In the genomic region with DNA sequence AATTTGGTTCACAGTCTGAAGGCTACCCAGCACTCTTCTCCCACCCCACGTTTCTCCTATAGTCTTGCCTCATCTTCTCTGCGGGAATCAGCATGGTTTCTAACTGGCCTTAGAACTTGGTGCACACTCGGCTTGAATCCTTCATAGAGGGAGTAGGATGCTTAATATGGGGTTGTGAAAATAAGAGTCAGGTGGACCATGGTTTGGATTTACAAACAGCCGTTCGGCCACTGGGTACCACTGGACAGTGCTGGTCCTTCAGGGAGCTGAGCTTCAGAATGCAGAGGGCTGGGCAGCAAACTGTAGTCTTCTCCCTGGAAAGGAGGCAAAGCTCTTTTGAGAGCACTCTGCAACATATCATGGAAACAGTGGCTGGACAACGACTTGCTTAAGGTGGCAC, we compare ENCODE assay signal across 25 mouse cellular contexts. TPM values are rescaled to one million over a fixed set of nuclear protein-coding genes. Genes with fewer than 3 reads are reported as not detected.
DNase-seq lines count a peak whose midpoint lies in the region; ATAC-seq and TF ChIP-seq lines count a peak whose summit lies in the region.
"Had no signal": no experiment of that assay in that cellular context is flagged by ENCODE, and none has a peak within 500 bp of the region (broad histone marks: within the 10 kb centered on the region; RNA-seq: fewer than 3 reads in every experiment).

No protein-coding gene starts in this region.

- TF ChIP-seq POLR2A in testis, adult 2 months (IDR thresholded peaks at IDR 0.05; ENCODE audit: control insufficient read depth, low read depth, low read length), result no peak

- peaks cover 13% of the 10 kb centered on the region; the same call in 1 of the 2 replicates for H3K4me1 ChIP-seq in hindbrain, embryonic 10.5 days (replicated peaks)
- H3K4me1 ChIP-seq in hindbrain, postnatal 0 days (ENCODE audit: insufficient read depth, low read length), result no peaks in the 10 kb centered on the region
- no peaks in the 10 kb centered on the region for H3K4me1 ChIP-seq in testis, adult 2 months (ENCODE audit: control insufficient read depth, insufficient read depth, low read length)
- H3K4me1 ChIP-seq: embryonic facial prominence, embryonic 12.5 days; embryonic facial prominence, embryonic 15.5 days; forebrain, embryonic 15.5 days; heart, embryonic 10.5 days; hindbrain, embryonic 13.5 days had no signal

- H3K4me3 ChIP-seq in hindbrain, embryonic 10.5 days, result no peak overlapping the region
- H3K4me3 ChIP-seq in hindbrain, postnatal 0 days (ENCODE audit: low read length), result no peak overlapping the region
- no peak overlapping the region for H3K4me3 ChIP-seq in left cerebral cortex, adult 2 months
- no peak overlapping the region for H3K4me3 ChIP-seq in testis, adult 2 months (ENCODE audit: control insufficient read depth, low read depth, low read length)
- H3K4me3 ChIP-seq: embryonic facial prominence, embryonic 12.5 days; embryonic facial prominence, embryonic 15.5 days; forebrain, embryonic 12.5 days; forebrain, embryonic 15.5 days; heart, adult 2 months; heart, embryonic 10.5 days; heart, embryonic 13.5 days; hindbrain, embryonic 13.5 days had no signal

- H3K36me3 ChIP-seq in hindbrain, embryonic 10.5 days, result no peaks in the 10 kb centered on the region
- no peaks in the 10 kb centered on the region for H3K36me3 ChIP-seq in hindbrain, postnatal 0 days (ENCODE audit: insufficient read depth, low read length)
- H3K36me3 ChIP-seq in testis, adult 2 months (ENCODE audit: control insufficient read depth, insufficient read depth, low read length), result no peaks in the 10 kb centered on the region
- H3K36me3 ChIP-seq: embryonic facial prominence, embryonic 12.5 days; embryonic facial prominence, embryonic 15.5 days; forebrain, embryonic 12.5 days; forebrain, embryonic 15.5 days; G1E; heart, embryonic 10.5 days; heart, embryonic 13.5 days; hindbrain, embryonic 13.5 days had no signal

- no peak overlapping the region for H3K9ac ChIP-seq in hindbrain, postnatal 0 days (replicated peaks; ENCODE audit: low read length)
- H3K9ac ChIP-seq: embryonic facial prominence, embryonic 12.5 days; embryonic facial prominence, embryonic 15.5 days; forebrain, embryonic 12.5 days; forebrain, embryonic 15.5 days; heart, embryonic 13.5 days; hindbrain, embryonic 13.5 days had no signal

- H3K9me3 ChIP-seq in hindbrain, embryonic 10.5 days, result no peaks in the 10 kb centered on the region
- H3K9me3 ChIP-seq in hindbrain, postnatal 0 days (ENCODE audit: low read length), result no peaks in the 10 kb centered on the region
- H3K9me3 ChIP-seq: embryonic facial prominence, embryonic 12.5 days; embryonic facial prominence, embryonic 15.5 days; forebrain, embryonic 12.5 days; forebrain, embryonic 15.5 days; G1E; heart, embryonic 10.5 days; heart, embryonic 13.5 days; hindbrain, embryonic 13.5 days had no signal

- H3K27me3 ChIP-seq in hindbrain, embryonic 10.5 days (ENCODE audit: insufficient read depth, poor library complexity, severe bottlenecking), result 0 out of 2 replicates have a peak, but pooled peaks cover 8% of the 10 kb centered on the region
- no peaks in the 10 kb centered on the region for H3K27me3 ChIP-seq in hindbrain, postnatal 0 days (ENCODE audit: insufficient read depth, low read length)
- H3K27me3 ChIP-seq in testis, adult 2 months (ENCODE audit: control insufficient read depth, insufficient read depth, low read length), result no peaks in the 10 kb centered on the region
- H3K27me3 ChIP-seq: embryonic facial prominence, embryonic 12.5 days; embryonic facial prominence, embryonic 15.5 days; forebrain, embryonic 15.5 days; hindbrain, embryonic 13.5 days had no signal

- H3K27ac ChIP-seq in hindbrain, embryonic 10.5 days, result peak overlapping the region; percentile 23; the same call in 1 of the 2 replicates
- H3K27ac ChIP-seq in hindbrain, postnatal 0 days, result no peak overlapping the region
- H3K27ac ChIP-seq in left cerebral cortex, adult 2 months, result peak overlapping the region; percentile 71
- H3K27ac ChIP-seq in testis, adult 2 months (ENCODE audit: control insufficient read depth, insufficient read depth, low read depth, low read length), result peak overlapping the region; percentile 62
- H3K27ac ChIP-seq: embryonic facial prominence, embryonic 12.5 days; embryonic facial prominence, embryonic 15.5 days; forebrain, embryonic 12.5 days; forebrain, embryonic 15.5 days; heart, adult 2 months; heart, embryonic 10.5 days; heart, embryonic 13.5 days; hindbrain, embryonic 13.5 days had no signal

- no peak for DNase-seq in hindbrain, embryonic 10.5 days (ENCODE audit: low spot score)
- no peak for DNase-seq in hindbrain, postnatal 0 days (ENCODE audit: low spot score)
- no peak for DNase-seq in left cerebral cortex, adult 2 months (ENCODE audit: extremely low spot score in 1 of 2, low spot score in 2 of 2)
- no peak for DNase-seq in left cerebral cortex, adult 18-20 months (ENCODE audit: low spot score in 2 of 2)
- no peak for DNase-seq in testis, postnatal 10 days (ENCODE audit: low spot score)
- DNase-seq in thymus, postnatal 4 days, result no peak
- DNase-seq: adrenal gland, postnatal 10 days; adrenal gland, postnatal 36 days; B cell, adult 2 months; cerebellum, adult 18-20 months; cerebellum, adult 9-10 months; cerebellum, postnatal 14 days; gastrocnemius, postnatal 25 days; heart, adult 2 months; heart, postnatal 14 days had no signal

- no peak for ATAC-seq in hindbrain, postnatal 0 days
- ATAC-seq: forebrain, embryonic 15.5 days; Patski had no signal

- H3K4me2 ChIP-seq in hindbrain, postnatal 0 days (ENCODE audit: low read depth, low read length), result no peak overlapping the region
- H3K4me2 ChIP-seq: embryonic facial prominence, embryonic 12.5 days; embryonic facial prominence, embryonic 15.5 days; forebrain, embryonic 12.5 days; forebrain, embryonic 15.5 days; heart, embryonic 13.5 days; hindbrain, embryonic 13.5 days had no signal

- 74% methylated on average over 6 of the region's 6 CpGs for WGBS in hindbrain, embryonic 10.5 days
- WGBS in hindbrain, postnatal 0 days, result 79% methylated on average over 6 of the region's 6 CpGs

- TF ChIP-seq CTCF in hindbrain, postnatal 0 days (IDR thresholded peaks at IDR 0.05; ENCODE audit: low read depth), result no peak
- TF ChIP-seq CTCF in left cerebral cortex, adult 2 months (IDR thresholded peaks at IDR 0.05), result no peak
- TF ChIP-seq CTCF in testis, adult 2 months (IDR thresholded peaks at IDR 0.05; ENCODE audit: control insufficient read depth, insufficient read depth, insufficient replicate concordance, low read depth, low read length), result no peak

- intact Hi-C loops in left cerebral cortex, adult 2 months (cut with DNase I), result loop anchor here (5.0 kb wide), 1 partner anchor 45 kb away; no protein-coding TSS in a partner anchor

RNA-seq across cellular contexts. Expression of gene Gatm, which starts 6.7 kb away (rescaled TPM):
- 10.9 and 14.5 TPM in 2 replicates for polyA plus RNA-seq in hindbrain, embryonic 10.5 days (2016; fragmentation: Nextera tagmentation; extraction: Ambion mirVana)
- 42.7 and 44.0 TPM in 2 replicates for total RNA-seq in hindbrain, postnatal 0 days (2014; rRNA removed)
- 72.9 and 78.1 TPM in 2 replicates for polyA plus RNA-seq in hindbrain, postnatal 0 days (2015; fragmentation: Nextera tagmentation; extraction: Ambion mirVana)
- total RNA-seq in left cerebral cortex, adult 2 months (2021), result 10 to 100 TPM; 51.8 to 52.0 TPM
- 10 to 100 TPM; 66.0 to 74.6 TPM for total RNA-seq in left cerebral cortex, adult 18-20 months (2021)
- polyA plus RNA-seq in testis, adult 2 months (2012; rRNA removed), result 63.3 and 94.7 TPM in 2 replicates
- total RNA-seq: G1E had no signal
- polyA plus RNA-seq: G1E had no signal

RNA-seq across cellular contexts. Expression of gene AA467197, which starts 19.0 kb away (rescaled TPM):
- polyA plus RNA-seq in hindbrain, embryonic 10.5 days (2016; fragmentation: Nextera tagmentation; extraction: Ambion mirVana), result 0.21 and 0.47 TPM in 2 replicates
- not detected in 2 replicates for total RNA-seq in hindbrain, postnatal 0 days (2014; rRNA removed)
- polyA plus RNA-seq in hindbrain, postnatal 0 days (2015; fragmentation: Nextera tagmentation; extraction: Ambion mirVana), result 0.66 and 1.3 TPM in 2 replicates
- under 1 TPM in 1 of 2 experiments, not detected in 1; 0.49 TPM for total RNA-seq in left cerebral cortex, adult 2 months (2021)
- not detected for total RNA-seq in left cerebral cortex, adult 18-20 months (2021)
- polyA plus RNA-seq in testis, adult 2 months (2012; rRNA removed), result 137 and 157 TPM in 2 replicates
- total RNA-seq: G1E; gastrocnemius, postnatal 25 days had no signal
- polyA plus RNA-seq: forebrain, embryonic 15.5 days; G1E; heart, adult 2 months; heart, embryonic 10.5 days; hindbrain, embryonic 13.5 days had no signal
